Mouse (Mus musculus): ENCODE measurements around the gene Gm20388. TPM values are rescaled to one million over a fixed set of nuclear protein-coding genes. Genes with fewer than 3 reads are reported as not detected.

Gene Gm20388
- polyA plus RNA-seq, 1 experiment from 2014 or later = not detected

- 82% methylated on average over 11 of the region's 11 CpGs for WGBS
- peaks cover 77% of the 10 kb centered on the region for H3K4me1 ChIP-seq (ENCODE audit: control insufficient read depth, insufficient read depth, low read length)
- no peak overlapping the region for H3K4me2 ChIP-seq (replicated peaks; ENCODE audit: low read depth, low read length)
- H3K27ac ChIP-seq (ENCODE audit: low read depth, low read length) = no peak overlapping the region
- H3K9me3 ChIP-seq (ENCODE audit: control insufficient read depth, low read length) = no peaks in the 10 kb centered on the region
- no peak overlapping the region for H3K4me3 ChIP-seq (ENCODE audit: low read length)
- peaks cover 14% of the 10 kb centered on the region for H3K36me3 ChIP-seq (ENCODE audit: control insufficient read depth, insufficient read depth, low read length)
- no peaks in the 10 kb centered on the region for H3K27me3 ChIP-seq (ENCODE audit: control insufficient read depth, insufficient read depth, low read length)
- no peak for ATAC-seq (ENCODE audit: low FRiP score, low TSS enrichment)
- H3K9ac ChIP-seq (ENCODE audit: low read depth, low read length) = no peak overlapping the region
Measured at GRCm38 (mm10) chr8:120552509-120552908, 641.9 kb downstream of the Gm20388 start.

DNA sequence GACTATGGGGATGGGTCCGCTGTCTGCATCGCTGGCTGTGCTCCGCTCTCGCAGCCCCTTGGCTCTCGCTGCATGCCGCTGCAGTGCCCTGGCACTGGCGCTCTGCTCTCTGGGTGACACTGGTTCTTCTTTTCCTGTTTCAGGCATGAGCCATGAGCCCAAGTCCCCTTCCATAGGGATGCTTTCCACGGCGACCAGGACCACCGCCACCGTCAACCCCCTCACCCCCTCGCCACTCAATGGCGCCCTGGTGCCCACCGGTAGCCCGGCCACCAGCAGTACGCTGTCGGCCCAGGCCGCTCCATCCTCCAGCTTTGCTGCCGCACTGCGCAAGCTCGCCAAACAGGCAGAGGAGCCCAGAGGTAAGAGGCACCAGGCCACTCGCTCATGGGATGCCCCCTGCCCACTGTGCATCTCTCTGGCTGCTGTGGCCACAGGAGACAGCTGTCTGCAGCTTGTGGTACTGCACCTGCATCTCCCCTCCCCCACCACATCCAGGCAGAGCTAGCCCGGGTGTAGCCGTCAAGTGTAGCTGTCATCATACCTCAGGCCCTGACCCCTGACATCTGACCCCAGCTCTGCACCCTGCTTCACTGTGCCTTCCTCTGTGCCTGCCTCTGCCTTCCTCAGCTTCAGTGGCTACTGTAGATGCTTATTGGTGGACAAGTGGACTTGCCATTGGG lies 642.9 kb downstream of the Gm20388 start:
- no peaks in the 10 kb centered on the region for H3K27me3 ChIP-seq (ENCODE audit: control insufficient read depth, insufficient read depth, low read length)
- peaks cover 15% of the 10 kb centered on the region for H3K36me3 ChIP-seq (ENCODE audit: control insufficient read depth, insufficient read depth, low read length)
- no peak overlapping the region for H3K9ac ChIP-seq (ENCODE audit: low read depth, low read length)
- peaks cover 74% of the 10 kb centered on the region for H3K4me1 ChIP-seq (ENCODE audit: control insufficient read depth, insufficient read depth, low read length)
- ATAC-seq (ENCODE audit: low FRiP score, low TSS enrichment) = no peak
- no peak overlapping the region for H3K4me3 ChIP-seq (ENCODE audit: low read length)
- no peak overlapping the region for H3K27ac ChIP-seq (ENCODE audit: low read depth, low read length)
- no peaks in the 10 kb centered on the region for H3K9me3 ChIP-seq (ENCODE audit: control insufficient read depth, low read length)
- no peak overlapping the region for H3K4me2 ChIP-seq (replicated peaks; ENCODE audit: low read depth, low read length)
- 89% methylated on average over 24 of the region's 24 CpGs for WGBS

DNA sequence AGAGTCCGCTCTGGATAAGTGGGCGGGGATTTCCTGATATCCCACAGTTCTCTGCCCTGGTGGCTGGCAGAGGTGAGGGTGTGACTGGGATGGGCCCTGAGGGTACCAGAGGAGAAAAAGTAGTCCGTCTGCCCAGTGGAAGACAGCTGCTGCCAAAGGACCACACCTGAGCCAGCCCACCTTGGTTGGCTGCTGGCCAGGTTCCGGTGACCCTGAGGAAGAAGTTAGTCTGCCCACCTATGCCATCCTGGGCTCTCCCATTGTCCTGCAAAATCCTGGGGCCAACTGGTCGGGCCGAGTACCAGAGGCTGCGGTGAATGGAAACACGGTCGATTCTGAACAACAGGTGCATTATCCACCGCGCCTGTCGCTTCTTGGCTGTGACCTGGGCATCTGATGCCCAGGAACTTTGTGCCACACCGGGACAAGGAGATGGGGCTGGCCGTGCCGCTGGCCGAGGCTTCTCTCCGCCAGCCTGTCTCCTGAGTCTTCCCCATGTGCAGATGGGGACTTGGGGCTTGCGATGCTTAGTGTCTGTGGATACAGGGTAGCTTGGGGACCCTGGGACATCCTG lies 643.9 kb downstream of the Gm20388 start:
- peaks cover 70% of the 10 kb centered on the region for H3K4me1 ChIP-seq (ENCODE audit: control insufficient read depth, insufficient read depth, low read length)
- WGBS = 90% methylated on average over 18 of the region's 18 CpGs
- ATAC-seq (ENCODE audit: low FRiP score, low TSS enrichment) = no peak
- H3K4me2 ChIP-seq (replicated peaks; ENCODE audit: low read depth, low read length) = no peak overlapping the region
- no peak overlapping the region for H3K9ac ChIP-seq (ENCODE audit: low read depth, low read length)
- H3K27me3 ChIP-seq (ENCODE audit: control insufficient read depth, insufficient read depth, low read length) = no peaks in the 10 kb centered on the region
- no peaks in the 10 kb centered on the region for H3K9me3 ChIP-seq (ENCODE audit: control insufficient read depth, low read length)
- no peak overlapping the region for H3K4me3 ChIP-seq (ENCODE audit: low read length)
- H3K27ac ChIP-seq (ENCODE audit: low read depth, low read length) = no peak overlapping the region
- peaks cover 17% of the 10 kb centered on the region for H3K36me3 ChIP-seq (ENCODE audit: control insufficient read depth, insufficient read depth, low read length)

DNA sequence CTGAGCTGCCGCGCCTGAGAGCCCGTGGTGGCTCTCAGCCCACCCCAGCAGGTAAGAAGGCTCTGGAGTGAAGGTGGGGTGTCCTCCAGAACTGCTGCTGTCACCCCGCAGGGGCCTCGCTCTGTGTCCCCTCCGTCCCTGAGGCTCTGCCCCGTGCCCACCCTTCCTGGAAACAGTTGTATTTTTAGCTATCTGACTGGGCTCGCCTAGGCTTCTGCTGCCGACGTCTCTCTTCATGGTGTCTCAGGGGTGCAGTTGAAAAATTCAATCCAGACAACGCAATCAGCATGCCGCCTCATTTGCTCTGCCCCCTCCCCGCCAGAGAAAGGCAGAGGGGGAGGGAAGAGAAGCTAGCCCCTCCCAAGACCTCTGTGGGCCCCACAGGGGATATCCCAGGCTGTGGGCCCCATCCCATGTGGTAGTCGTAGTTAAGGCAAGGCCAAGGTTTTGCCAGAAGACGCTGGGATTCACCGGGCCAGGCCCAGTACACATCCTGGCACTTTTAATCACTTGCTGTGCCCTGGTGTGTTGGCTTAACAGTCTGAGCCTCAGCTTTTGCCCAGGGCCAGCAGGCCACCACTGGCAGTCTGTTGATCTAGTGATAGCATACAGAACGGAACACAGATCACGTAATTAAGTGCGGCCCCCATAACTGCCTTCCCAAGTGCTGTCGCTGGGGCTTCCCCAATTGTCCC lies 645.7 kb downstream of the Gm20388 start:
- Histone ChIP-seq H3K27ac (ENCODE audit: low read depth, low read length) (no peak overlapping the region), H3K9ac (ENCODE audit: low read depth, low read length) (peak overlapping the region; percentile 4; the same call in 1 of the 2 replicates), H3K4me1 (ENCODE audit: control insufficient read depth, insufficient read depth, low read length) (peaks cover 61% of the 10 kb centered on the region), H3K36me3 (ENCODE audit: control insufficient read depth, insufficient read depth, low read length) (peaks cover 17% of the 10 kb centered on the region), H3K4me3 (ENCODE audit: low read length) (no peak overlapping the region), H3K4me2 (replicated peaks; ENCODE audit: low read depth, low read length) (no peak overlapping the region), H3K27me3 (ENCODE audit: control insufficient read depth, insufficient read depth, low read length) (no peaks in the 10 kb centered on the region), H3K9me3 (ENCODE audit: control insufficient read depth, low read length) (no peaks in the 10 kb centered on the region)
- ATAC-seq (ENCODE audit: low FRiP score, low TSS enrichment) = no peak
- WGBS = 63% methylated on average over 19 of the region's 20 CpGs

GRCm38 (mm10) chr8:120557170-120557965 lies 646.7 kb downstream of the Gm20388 start:
- H3K4me3 ChIP-seq (ENCODE audit: low read length) = no peak overlapping the region
- WGBS = 65% methylated on average over 15 of the region's 15 CpGs
- no peak overlapping the region for H3K4me2 ChIP-seq (replicated peaks; ENCODE audit: low read depth, low read length)
- ATAC-seq (ENCODE audit: low FRiP score, low TSS enrichment) = no peak
- peak overlapping the region; percentile 12; the same call in 1 of the 2 replicates for H3K9ac ChIP-seq (ENCODE audit: low read depth, low read length)
- no peaks in the 10 kb centered on the region for H3K27me3 ChIP-seq (ENCODE audit: control insufficient read depth, insufficient read depth, low read length)
- H3K27ac ChIP-seq (ENCODE audit: low read depth, low read length) = no peak overlapping the region
- no peaks in the 10 kb centered on the region for H3K9me3 ChIP-seq (ENCODE audit: control insufficient read depth, low read length)
- H3K36me3 ChIP-seq (ENCODE audit: control insufficient read depth, insufficient read depth, low read length) = peaks cover 17% of the 10 kb centered on the region
- H3K4me1 ChIP-seq (ENCODE audit: control insufficient read depth, insufficient read depth, low read length) = peaks cover 62% of the 10 kb centered on the region

GRCm38 (mm10) chr8:120558162-120558561 lies 647.5 kb downstream of the Gm20388 start:
- Histone ChIP-seq H3K27ac (ENCODE audit: low read depth, low read length) (no peak overlapping the region), H3K4me2 (replicated peaks; ENCODE audit: low read depth, low read length) (no peak overlapping the region), H3K4me1 (ENCODE audit: control insufficient read depth, insufficient read depth, low read length) (peaks cover 62% of the 10 kb centered on the region), H3K9me3 (ENCODE audit: control insufficient read depth, low read length) (no peaks in the 10 kb centered on the region), H3K4me3 (ENCODE audit: low read length) (no peak overlapping the region), H3K9ac (ENCODE audit: low read depth, low read length) (no peak overlapping the region), H3K27me3 (ENCODE audit: control insufficient read depth, insufficient read depth, low read length) (no peaks in the 10 kb centered on the region), H3K36me3 (ENCODE audit: control insufficient read depth, insufficient read depth, low read length) (peaks cover 17% of the 10 kb centered on the region)
- no peak for ATAC-seq (ENCODE audit: low FRiP score, low TSS enrichment)
- WGBS = 63% methylated on average over 4 of the region's 4 CpGs

GRCm38 (mm10) chr8:120559654-120560053 lies 649.0 kb downstream of the Gm20388 start:
- peaks cover 8% of the 10 kb centered on the region; the same call in 1 of the 2 replicates for H3K36me3 ChIP-seq (ENCODE audit: control insufficient read depth, insufficient read depth, low read length)
- no peak overlapping the region for H3K4me2 ChIP-seq (replicated peaks; ENCODE audit: low read depth, low read length)
- H3K27me3 ChIP-seq (ENCODE audit: control insufficient read depth, insufficient read depth, low read length) = no peaks in the 10 kb centered on the region; the same call in 1 of the 2 replicates
- 41% methylated on average over 11 of the region's 11 CpGs for WGBS
- no peak overlapping the region for H3K9ac ChIP-seq (ENCODE audit: low read depth, low read length)
- no peak for ATAC-seq (ENCODE audit: low FRiP score, low TSS enrichment)
- no peaks in the 10 kb centered on the region for H3K9me3 ChIP-seq (ENCODE audit: control insufficient read depth, low read length)
- H3K4me3 ChIP-seq (ENCODE audit: low read length) = no peak overlapping the region
- H3K27ac ChIP-seq (ENCODE audit: low read depth, low read length) = no peak overlapping the region
- peaks cover 76% of the 10 kb centered on the region for H3K4me1 ChIP-seq (ENCODE audit: control insufficient read depth, insufficient read depth, low read length)

- Histone ChIP-seq H3K4me1 (ENCODE audit: control insufficient read depth, insufficient read depth, low read length) (peaks cover 80% of the 10 kb centered on the region), H3K36me3 (ENCODE audit: control insufficient read depth, insufficient read depth, low read length) (peaks cover 4% of the 10 kb centered on the region; the same call in 1 of the 2 replicates), H3K4me2 (replicated peaks; ENCODE audit: low read depth, low read length) (no peak overlapping the region), H3K27ac (ENCODE audit: low read depth, low read length) (no peak overlapping the region), H3K9ac (ENCODE audit: low read depth, low read length) (no peak overlapping the region), H3K4me3 (ENCODE audit: low read length) (no peak overlapping the region), H3K27me3 (ENCODE audit: control insufficient read depth, insufficient read depth, low read length) (no peaks in the 10 kb centered on the region; the same call in 1 of the 2 replicates), H3K9me3 (ENCODE audit: control insufficient read depth, low read length) (no peaks in the 10 kb centered on the region)
- 56% methylated on average over 5 of the region's 5 CpGs for WGBS
- no peak for ATAC-seq (ENCODE audit: low FRiP score, low TSS enrichment)
Measured at GRCm38 (mm10) chr8:120560535-120560934, 649.9 kb downstream of the Gm20388 start.
